Mouse (Mus musculus) embryonic fibroblast, embryonic 13.5 days (primary cell): ENCODE measurements around the gene Gm14327. TPM values are rescaled to one million over a fixed set of nuclear protein-coding genes. Genes with fewer than 3 reads are reported as not detected.
"Not testable (repeated sequence)": the region's sequence is repeated elsewhere in the genome, so short reads cannot be mapped to it uniquely, and the experiment has no call there.

Experiments used
- H3K27ac ChIP-seq: 2 replicates; pipeline ENCODE4 v1.5.1; 2012; ENCODE audit warnings: low read length, control low read depth, inconsistent platforms; ENCODE audit not compliant: insufficient read depth
- H3K4me1 ChIP-seq: 2 replicates; pipeline ENCODE4 v1.6.1; 2011; ENCODE audit warnings: low read length; ENCODE audit not compliant: control insufficient read depth, insufficient read depth
- H3K4me3 ChIP-seq: 2 replicates; pipeline ENCODE4 v1.5.1; 2011; ENCODE audit warnings: mild to moderate bottlenecking, control low read depth, low read length; ENCODE audit not compliant: insufficient read depth
- polyA plus RNA-seq: library from polyadenylated mRNA; stranded (reverse); fragments of >200 nt; gene quantifications from 2 replicates; pipeline ENCODE4 v1.2.4, GENCODE M21; 2011; ENCODE audit warnings: low read depth; ENCODE audit not compliant: missing spikeins, insufficient read length

Gene Gm14327
- polyA plus RNA-seq = 3.0 and 3.4 TPM in 2 replicates

- peak within 1 kb of the TSS; percentile 42 for H3K4me3 ChIP-seq
- H3K4me1 ChIP-seq, H3K27ac ChIP-seq: not testable (repeated sequence)
Measured at GRCm38 (mm10) chr2:177897046-177897578, at the start of gene Gm14327. Gm14327 (plus strand) TSS chr2:177897096.

DNA sequence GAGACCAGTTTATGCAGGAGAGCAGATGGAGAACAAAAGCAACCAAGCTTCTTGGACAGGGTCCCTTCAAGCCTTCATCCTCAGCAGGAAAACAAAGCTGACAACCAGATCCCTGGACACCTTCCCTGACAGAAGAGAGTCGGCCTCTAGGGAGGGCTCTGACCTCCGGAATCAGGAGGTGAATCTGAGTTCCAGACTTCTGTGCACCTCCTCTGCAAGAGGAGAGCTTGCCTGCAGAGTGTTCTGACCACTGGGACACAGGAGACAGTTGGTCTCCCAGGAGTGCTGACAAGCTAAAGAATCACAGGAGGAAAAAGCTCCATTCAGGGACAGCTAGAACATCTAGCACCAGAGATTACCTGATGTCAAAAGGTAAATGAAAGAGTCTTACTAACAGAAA, 34.6 kb upstream of the Gm14327 start:
- not testable (repeated sequence) for H3K4me3 ChIP-seq, H3K27ac ChIP-seq, H3K4me1 ChIP-seq

- H3K4me1 ChIP-seq, H3K27ac ChIP-seq, H3K4me3 ChIP-seq: not testable (repeated sequence)
Measured at GRCm38 (mm10) chr2:177887743-177888142, 9.2 kb upstream of the Gm14327 start.

- H3K27ac ChIP-seq, H3K4me1 ChIP-seq, H3K4me3 ChIP-seq: not testable (repeated sequence)
Measured at GRCm38 (mm10) chr2:177898171-177898570, 1.3 kb downstream of the Gm14327 start.

- not testable (repeated sequence) for H3K4me3 ChIP-seq, H3K4me1 ChIP-seq, H3K27ac ChIP-seq
Measured at GRCm38 (mm10) chr2:177903276-177903675, 6.4 kb downstream of the Gm14327 start.

- not testable (repeated sequence) for H3K4me3 ChIP-seq, H3K27ac ChIP-seq, H3K4me1 ChIP-seq
Measured at GRCm38 (mm10) chr2:177925563-177926103, 28.7 kb downstream of the Gm14327 start, which contains the start of gene Zfp972. Zfp972 (minus strand) TSS chr2:177925613.

Other genes starting within 250 kb of the Gm14327 start
- 4.3 and 5.5 TPM in 2 replicates for gene Gm14322, start 137.8 kb upstream of the Gm14327 start, polyA plus RNA-seq
- gene Gm14325, start 56.8 kb upstream of the Gm14327 start, polyA plus RNA-seq = 65.0 and 81.6 TPM in 2 replicates
- 1.5 TPM in 1 of 2 replicates, not detected in the other for gene Zfp972, start 28.5 kb downstream of the Gm14327 start, polyA plus RNA-seq
- gene Gm14326, start 60.2 kb downstream of the Gm14327 start, polyA plus RNA-seq = 15.4 and 18.0 TPM in 2 replicates
- gene Zfp971, start 126.2 kb downstream of the Gm14327 start, polyA plus RNA-seq = 8.3 and 10.7 TPM in 2 replicates
- 6.9 and 7.8 TPM in 2 replicates for gene Zfp931, start 181.4 kb downstream of the Gm14327 start, polyA plus RNA-seq
- not detected in 2 replicates for gene Phactr3, start 221.9 kb downstream of the Gm14327 start, polyA plus RNA-seq